Mouse (Mus musculus): Measurements from ENCODE around the gene Fam214b. TPM values are rescaled to one million over a fixed set of nuclear protein-coding genes. Genes with fewer than 3 reads are reported as not detected.
A peak's percentile ranks its signal among the peaks of the same experiment; 100 is the strongest.
"Not testable (repeated sequence)": the region's sequence is repeated elsewhere in the genome, so short reads cannot be mapped to it uniquely, and the experiment has no call there.

The Fam214b gene
- polyA plus RNA-seq, 1 experiment from 2014 or later: 44.8 TPM

DNA sequence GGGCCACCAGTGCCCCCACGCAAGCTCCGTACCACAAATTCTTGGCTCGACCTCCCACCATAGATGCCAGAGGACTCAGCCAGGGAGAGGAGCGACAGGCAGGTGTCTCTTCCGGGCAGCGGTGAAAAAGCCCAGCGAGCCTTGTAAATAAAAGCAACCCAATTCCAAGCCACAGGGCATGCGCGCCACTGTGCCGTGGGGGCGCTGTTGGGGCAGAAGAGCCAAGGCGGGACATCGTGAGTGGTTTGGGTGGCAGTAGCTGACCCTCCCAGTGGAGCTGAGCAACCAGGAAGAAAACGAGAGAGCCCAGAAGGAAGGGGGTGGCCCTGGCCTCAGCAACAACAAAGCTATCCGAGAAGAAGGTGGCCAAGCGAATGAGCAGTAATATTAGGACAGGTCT lies 25.1 kb downstream of the Fam214b start:
- Histone ChIP-seq H3K9me3 (no peaks in the 10 kb centered on the region), H3K9ac (replicated peaks) (no peak overlapping the region), H3K27ac (replicated peaks) (no peak overlapping the region), H3K4me1 (peaks cover 15% of the 10 kb centered on the region), H3K4me2 (replicated peaks) (no peak overlapping the region), H3K27me3 (no peaks in the 10 kb centered on the region), H3K4me3 (no peak overlapping the region), H3K36me3 (peaks cover 53% of the 10 kb centered on the region)
- 87% methylated on average over 16 of the region's 16 CpGs for WGBS
- ATAC-seq (replicated peaks): no peak

DNA sequence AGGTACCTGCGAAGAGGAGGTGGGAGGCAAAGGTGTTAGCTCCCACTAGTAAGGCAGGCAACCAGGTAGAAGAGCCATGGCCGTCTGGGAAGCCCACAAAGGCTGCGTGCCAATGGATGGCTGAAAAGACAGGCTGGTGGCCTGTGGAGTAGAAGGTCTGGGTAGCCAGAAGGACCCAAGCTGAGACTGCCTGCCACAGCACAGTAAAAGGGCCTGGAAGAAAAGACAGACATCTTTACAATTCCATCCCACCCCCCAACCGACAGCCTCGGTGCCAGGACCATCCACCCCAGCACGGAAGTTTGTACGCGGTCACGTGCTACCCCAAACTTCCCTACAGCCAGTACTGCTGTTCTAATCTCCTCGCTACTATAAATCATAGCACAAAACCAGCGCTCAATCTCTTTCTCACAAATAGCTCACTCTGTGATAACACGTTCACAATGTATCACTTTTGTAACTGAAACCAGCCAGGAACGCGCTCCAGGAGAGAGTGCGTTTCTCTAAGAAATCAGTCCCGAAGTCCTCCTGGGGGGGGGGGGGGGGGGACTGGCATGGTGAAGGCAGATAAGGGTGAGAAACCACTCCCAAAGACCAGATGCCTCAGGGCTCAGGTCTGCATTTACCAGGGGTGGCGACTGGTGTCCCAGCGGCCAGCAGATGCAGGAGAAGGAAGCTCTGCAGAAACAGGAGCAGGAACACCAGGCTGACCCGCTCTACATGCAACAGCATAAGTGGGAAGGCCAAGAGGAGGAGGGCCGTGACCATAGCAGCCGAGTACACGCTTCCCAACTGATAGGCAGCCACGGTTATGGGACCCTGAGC lies 26.2 kb downstream of the Fam214b start:
- no peak for ATAC-seq (replicated peaks)

DNA sequence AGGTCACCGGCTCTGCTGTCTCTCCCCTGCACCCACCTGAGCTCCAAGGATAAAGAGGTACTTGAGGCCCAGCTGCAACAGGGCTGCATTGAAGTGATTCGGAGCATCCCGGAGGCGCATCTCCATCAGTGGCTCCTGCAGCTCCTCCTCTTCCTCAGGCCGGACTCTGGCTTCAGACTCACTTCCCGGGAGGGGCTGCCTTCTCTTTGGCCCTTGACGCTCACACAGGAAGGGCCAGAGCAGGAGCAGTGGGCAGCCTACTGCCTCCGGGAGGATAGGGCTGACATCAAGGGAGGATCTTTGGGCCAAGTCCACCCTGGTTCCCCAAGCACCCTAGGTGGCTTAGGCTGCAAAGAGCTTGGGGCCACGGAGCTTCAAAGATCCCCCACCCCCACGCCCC lies 26.8 kb downstream of the Fam214b start:
- Histone ChIP-seq H3K9ac (replicated peaks) (no peak overlapping the region), H3K27me3 (no peaks in the 10 kb centered on the region), H3K4me2 (replicated peaks) (no peak overlapping the region), H3K9me3 (no peaks in the 10 kb centered on the region), H3K27ac (replicated peaks) (no peak overlapping the region), H3K4me1 (peaks cover 5% of the 10 kb centered on the region), H3K4me3 (no peak overlapping the region), H3K36me3 (peaks cover 53% of the 10 kb centered on the region)
- 92% methylated on average over 9 of the region's 10 CpGs for WGBS
- no peak for ATAC-seq (replicated peaks)

More for the DNA sequence above, 26.2 kb downstream of the Fam214b start:
- no peak overlapping the region for H3K9ac ChIP-seq (replicated peaks)
- H3K4me3 ChIP-seq: no peak overlapping the region
- H3K4me2 ChIP-seq (replicated peaks): no peak overlapping the region
- no peak overlapping the region for H3K27ac ChIP-seq (replicated peaks)
- no peaks in the 10 kb centered on the region for H3K9me3 ChIP-seq
- H3K27me3 ChIP-seq: no peaks in the 10 kb centered on the region
- WGBS: 93% methylated on average over 23 of the region's 23 CpGs
- peaks cover 53% of the 10 kb centered on the region for H3K36me3 ChIP-seq
- H3K4me1 ChIP-seq: peaks cover 12% of the 10 kb centered on the region

DNA sequence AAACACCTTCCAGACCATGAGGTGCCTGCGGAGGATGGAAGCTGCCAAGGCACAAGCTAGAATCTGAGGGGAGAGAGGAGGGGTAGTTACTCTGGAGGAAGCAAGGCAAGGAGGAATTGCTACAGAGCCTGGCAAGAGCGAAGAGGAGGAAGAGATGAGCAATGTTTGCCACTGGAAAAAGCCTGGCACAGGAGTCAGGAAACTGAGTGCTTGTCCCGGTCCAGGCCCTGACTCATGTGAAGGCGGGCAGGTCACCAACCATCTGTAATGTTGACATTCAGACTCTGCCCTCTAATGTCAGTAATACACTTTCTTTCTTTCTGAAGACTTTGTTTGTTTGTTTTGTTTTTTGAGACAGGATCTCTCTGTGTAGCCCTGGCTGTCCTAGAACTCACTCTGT lies 27.9 kb downstream of the Fam214b start:
- WGBS: 93% methylated on average over 4 of the region's 4 CpGs
- peaks cover 53% of the 10 kb centered on the region for H3K36me3 ChIP-seq
- H3K27me3 ChIP-seq: no peaks in the 10 kb centered on the region
- ATAC-seq (replicated peaks): no peak
- no peak overlapping the region for H3K4me3 ChIP-seq
- no peaks in the 10 kb centered on the region for H3K4me1 ChIP-seq
- H3K9ac ChIP-seq (replicated peaks): no peak overlapping the region
- H3K9me3 ChIP-seq: no peaks in the 10 kb centered on the region
- H3K4me2 ChIP-seq (replicated peaks): no peak overlapping the region
- H3K27ac ChIP-seq (replicated peaks): no peak overlapping the region

DNA sequence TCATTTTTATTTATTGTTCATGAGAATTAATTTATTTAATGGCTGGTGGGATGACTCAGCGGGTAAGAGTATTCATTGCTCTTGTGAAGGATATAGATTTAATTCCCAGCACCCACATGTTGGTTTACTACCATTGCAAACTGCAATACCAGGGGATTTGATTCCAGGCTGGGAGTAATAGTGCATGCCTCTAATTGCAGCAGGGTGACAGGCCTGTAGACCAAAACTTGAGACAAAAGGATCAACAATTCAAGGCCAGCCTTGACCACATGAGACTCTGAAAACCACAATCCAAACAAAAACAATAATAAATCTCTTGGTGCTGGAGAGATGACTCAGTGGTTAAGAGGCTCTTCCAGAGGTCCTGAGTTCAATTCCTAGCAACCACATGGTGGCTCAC lies 33.9 kb downstream of the Fam214b start:
- H3K9ac ChIP-seq (replicated peaks): no peak overlapping the region
- peaks cover 4% of the 10 kb centered on the region; the same call in 1 of the 2 replicates for H3K36me3 ChIP-seq
- H3K9me3 ChIP-seq: no peaks in the 10 kb centered on the region
- H3K27me3 ChIP-seq: no peaks in the 10 kb centered on the region
- H3K4me1 ChIP-seq: peaks cover 15% of the 10 kb centered on the region
- ATAC-seq (replicated peaks): no peak
- H3K27ac ChIP-seq (replicated peaks): no peak overlapping the region
- no peak overlapping the region for H3K4me3 ChIP-seq
- H3K4me2 ChIP-seq (replicated peaks): no peak overlapping the region
- 100% methylated on average over 1 of the region's 1 CpGs for WGBS

DNA sequence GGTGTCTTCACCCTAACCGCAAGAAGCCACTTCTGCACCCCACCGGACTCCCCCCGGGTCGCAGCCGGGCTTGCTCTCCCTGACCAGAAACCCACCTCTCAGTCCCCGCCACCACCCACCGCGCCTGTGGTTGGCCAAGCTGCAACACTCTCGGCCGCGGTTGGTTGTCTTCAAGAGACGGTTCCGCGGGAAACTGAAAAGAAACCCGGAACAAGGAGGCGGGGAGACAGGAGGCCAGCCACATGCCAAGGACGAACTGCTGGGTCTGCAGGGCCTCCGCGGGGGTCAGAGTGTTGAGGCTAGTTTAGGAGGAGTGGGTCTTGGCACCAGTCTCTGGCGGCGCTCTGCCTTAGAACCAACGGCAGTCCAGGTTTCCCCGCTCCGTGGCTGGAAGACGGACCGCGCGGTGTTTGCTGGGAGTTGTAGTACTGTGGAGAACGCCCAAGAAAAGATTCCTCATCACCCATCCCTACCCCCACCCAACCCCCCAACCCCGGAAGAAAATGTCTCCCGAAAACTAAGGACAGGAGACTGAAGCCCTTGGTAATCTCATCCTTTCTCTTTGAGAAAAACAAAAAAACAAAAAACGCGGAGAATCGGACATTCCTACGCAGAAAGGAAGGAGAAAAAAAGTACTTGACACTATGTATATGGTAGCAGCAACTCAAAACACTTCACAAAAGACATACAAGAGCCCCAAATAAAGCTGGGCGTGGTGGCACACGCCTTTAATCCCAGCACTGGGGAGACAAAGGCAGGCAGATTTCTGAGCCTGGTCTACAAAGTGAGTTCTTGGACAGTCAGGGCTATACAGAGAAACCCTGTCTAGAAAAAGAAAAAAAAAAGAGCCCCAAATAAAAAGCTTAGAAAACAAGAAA lies 35.6 kb downstream of the Fam214b start, which contains the start of gene Fancg:
Gene Fancg, minus strand, starts transcription at position 346 of the 878 bp plus-strand sequence.
- peak within 1 kb of the TSS; percentile 80 for H3K4me2 ChIP-seq (replicated peaks)
- peak; percentile 95 for ATAC-seq (replicated peaks)
- no peaks in the 10 kb centered on the region for H3K36me3 ChIP-seq
- H3K4me3 ChIP-seq: peak within 1 kb of the TSS; percentile 70
- no peaks in the 10 kb centered on the region for H3K9me3 ChIP-seq
- peaks cover 15% of the 10 kb centered on the region for H3K4me1 ChIP-seq
- WGBS: 1% methylated on average over 37 of the region's 37 CpGs
- peak within 1 kb of the TSS; percentile 61 for H3K9ac ChIP-seq (replicated peaks)
- no peaks in the 10 kb centered on the region for H3K27me3 ChIP-seq
- H3K27ac ChIP-seq (replicated peaks): peak within 1 kb of the TSS; percentile 65

DNA sequence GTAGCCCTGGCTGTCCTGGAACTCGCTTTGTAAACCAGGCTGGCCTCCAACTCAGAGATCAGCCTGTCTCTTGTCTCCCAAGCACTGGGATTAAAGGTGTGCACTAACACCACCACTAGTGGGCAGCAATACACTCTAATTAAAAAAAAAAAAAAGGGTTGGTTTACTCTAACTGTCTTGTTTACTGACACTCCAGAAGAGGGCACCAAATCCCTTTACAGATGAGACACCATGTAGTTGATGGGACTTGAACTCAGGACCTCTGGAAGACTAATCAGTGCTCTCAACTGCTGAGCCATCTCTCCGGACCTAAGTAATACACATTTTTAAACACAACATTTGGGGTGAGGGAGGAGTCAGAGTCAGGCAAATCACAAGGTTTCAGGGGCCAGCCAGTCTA lies 40.3 kb downstream of the Fam214b start:
- WGBS: 54% methylated on average over 2 of the region's 2 CpGs
- Histone ChIP-seq H3K36me3 (no peaks in the 10 kb centered on the region), H3K27me3 (no peaks in the 10 kb centered on the region), H3K9ac (replicated peaks) (no peak overlapping the region), H3K4me2 (replicated peaks) (no peak overlapping the region), H3K9me3 (no peaks in the 10 kb centered on the region), H3K4me1 (peaks cover 16% of the 10 kb centered on the region), H3K4me3 (no peak overlapping the region), H3K27ac (replicated peaks) (no peak overlapping the region)
- no peak for ATAC-seq (replicated peaks)

DNA sequence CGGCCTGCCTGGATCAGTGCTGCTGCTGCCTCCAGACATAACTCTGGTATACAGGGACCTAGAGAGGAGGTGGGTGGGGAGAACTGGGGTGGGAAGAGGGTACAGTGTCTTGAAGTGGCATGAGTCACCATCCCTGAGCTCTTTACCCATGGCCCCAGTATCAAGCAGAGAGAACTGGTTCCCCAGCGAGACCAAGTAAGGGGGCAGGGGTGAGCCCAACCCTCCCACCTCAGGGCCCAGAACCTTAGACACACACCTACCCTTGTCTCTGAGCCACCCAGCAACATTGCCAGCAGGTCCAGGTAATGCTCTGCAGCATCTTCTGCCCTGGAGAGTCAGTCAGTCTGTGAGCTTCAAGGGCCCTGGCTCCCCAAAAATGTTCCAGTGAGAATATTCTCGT lies 41.1 kb downstream of the Fam214b start:
- H3K4me3 ChIP-seq: no peak overlapping the region
- H3K27ac ChIP-seq (replicated peaks): no peak overlapping the region
- no peak overlapping the region for H3K4me2 ChIP-seq (replicated peaks)
- no peak for ATAC-seq (replicated peaks)
- 94% methylated on average over 3 of the region's 3 CpGs for WGBS
- H3K9ac ChIP-seq (replicated peaks): no peak overlapping the region
- no peaks in the 10 kb centered on the region for H3K9me3 ChIP-seq
- no peaks in the 10 kb centered on the region for H3K36me3 ChIP-seq
- H3K27me3 ChIP-seq: no peaks in the 10 kb centered on the region
- H3K4me1 ChIP-seq: peaks cover 16% of the 10 kb centered on the region

DNA sequence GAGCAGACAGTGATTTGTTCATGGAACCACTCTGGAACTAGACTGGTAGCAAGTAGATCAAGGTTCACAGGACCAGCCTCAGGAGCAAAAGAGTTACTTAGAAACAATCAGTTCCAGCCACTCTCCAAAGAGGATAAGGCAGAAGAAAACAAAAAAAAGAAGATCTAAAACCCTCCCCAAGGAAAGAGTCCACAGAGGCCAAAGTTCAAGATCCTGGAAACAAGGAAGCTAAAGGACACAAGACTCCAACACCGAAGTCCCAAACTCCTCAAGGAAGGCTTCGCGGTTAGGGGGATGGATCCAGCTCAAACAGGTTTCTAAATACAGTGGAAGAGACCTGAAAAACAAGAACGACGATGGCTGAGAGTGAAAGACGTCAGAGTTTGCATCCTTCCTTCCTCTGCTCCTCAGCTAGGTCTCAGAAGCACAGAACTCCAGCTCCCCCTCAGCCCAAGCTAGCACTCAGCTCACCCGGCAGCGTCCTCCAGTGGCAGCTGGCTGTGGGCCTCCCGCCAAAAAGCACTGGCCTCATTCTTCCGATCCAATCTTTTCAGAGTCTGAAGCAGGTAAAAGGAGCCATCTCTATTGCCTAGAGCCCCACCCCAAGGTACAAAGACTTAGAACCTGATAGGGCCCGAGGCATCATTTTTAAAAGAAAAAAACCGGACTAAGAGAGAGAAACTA lies 43.1 kb downstream of the Fam214b start:
- ATAC-seq (replicated peaks): no peak
- Histone ChIP-seq H3K36me3 (no peaks in the 10 kb centered on the region), H3K4me3 (no peak overlapping the region), H3K4me1 (peaks cover 18% of the 10 kb centered on the region), H3K27me3 (no peaks in the 10 kb centered on the region), H3K9ac (replicated peaks) (no peak overlapping the region), H3K9me3 (no peaks in the 10 kb centered on the region), H3K4me2 (replicated peaks) (no peak overlapping the region), H3K27ac (replicated peaks) (no peak overlapping the region)
- 76% methylated on average over 12 of the region's 12 CpGs for WGBS

DNA sequence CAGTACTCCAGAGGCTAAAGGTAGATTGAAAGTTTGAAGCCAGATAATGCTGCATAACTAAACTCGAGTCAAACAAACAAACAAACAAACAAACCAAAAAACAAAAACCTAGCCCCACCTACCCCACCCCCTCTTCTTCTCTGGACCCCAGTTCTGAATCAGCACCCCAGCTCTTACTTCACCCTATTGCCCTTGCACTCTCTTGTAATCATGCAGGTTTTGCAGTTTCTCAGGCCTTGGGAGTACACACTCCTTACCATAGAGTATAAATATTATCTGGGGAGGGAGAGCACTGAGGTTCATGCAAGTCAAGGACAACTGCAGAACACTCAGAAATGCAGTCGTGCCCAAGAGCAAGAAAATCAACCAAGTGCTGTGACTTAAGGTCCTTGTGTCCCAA lies 44.7 kb downstream of the Fam214b start:
- ATAC-seq (replicated peaks): no peak
- peak overlapping the region; percentile 99 for H3K27ac ChIP-seq (replicated peaks)
- H3K9ac ChIP-seq (replicated peaks): no peak overlapping the region
- peaks cover 29% of the 10 kb centered on the region for H3K4me1 ChIP-seq
- no peak overlapping the region for H3K4me3 ChIP-seq
- no peaks in the 10 kb centered on the region for H3K27me3 ChIP-seq
- WGBS: 85% methylated on average over 2 of the region's 2 CpGs
- 0 out of 2 replicates have a peak, but pooled peaks cover 2% of the 10 kb centered on the region for H3K36me3 ChIP-seq
- H3K9me3 ChIP-seq: no peaks in the 10 kb centered on the region
- 0 out of 2 replicates have a peak overlapping the region, but pooled peaks have one; percentile 39 for H3K4me2 ChIP-seq (replicated peaks)

DNA sequence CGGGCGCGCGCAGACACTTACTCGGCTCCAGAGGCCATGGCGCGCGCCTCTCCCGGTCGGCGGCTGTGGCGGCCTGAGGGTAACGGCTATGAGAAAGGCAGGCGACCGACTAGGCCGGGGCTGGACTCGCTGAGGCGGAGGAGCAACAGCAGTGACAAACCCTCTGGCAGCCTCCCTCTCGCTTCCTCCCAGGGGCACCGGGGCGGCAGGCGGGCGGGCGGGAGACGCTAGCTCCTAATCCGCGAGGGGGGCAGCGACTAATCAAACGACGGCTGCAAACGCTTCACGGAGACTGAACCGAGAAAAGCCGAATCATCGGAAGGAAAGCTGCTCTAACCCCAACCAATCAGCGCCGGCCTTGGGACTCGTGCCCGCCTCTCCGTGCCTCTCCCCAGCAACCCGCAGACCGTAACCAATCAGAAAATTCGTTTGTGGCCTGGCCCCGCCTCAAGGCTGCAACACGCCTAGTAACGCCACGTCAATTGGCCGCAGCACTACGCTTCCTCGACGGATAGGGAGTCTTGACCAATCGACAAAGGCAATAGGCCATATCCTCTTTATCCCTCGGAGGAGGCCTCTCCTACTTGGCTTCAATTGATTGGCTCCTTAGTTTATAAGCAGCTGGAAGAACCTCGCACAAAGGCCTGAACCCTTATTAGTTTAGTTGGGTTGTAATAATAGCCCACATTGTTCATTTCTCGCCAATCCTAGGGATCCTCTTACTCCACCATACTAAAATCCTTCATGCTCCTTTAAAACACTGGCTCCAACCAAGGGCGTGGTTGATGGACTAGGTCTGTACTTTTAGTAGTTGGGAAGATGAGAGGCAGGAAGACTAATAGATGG lies 45.7 kb downstream of the Fam214b start, which contains the start of gene Vcp:
Gene Vcp, minus strand, starts transcription at position 367 of the 846 bp plus-strand sequence.
- H3K36me3 ChIP-seq, H3K27me3 ChIP-seq, H3K9me3 ChIP-seq: not testable (repeated sequence)
- WGBS: under 1% methylated on average over 51 of the region's 56 CpGs
- peak within 1 kb of the TSS; percentile 100 for H3K4me3 ChIP-seq
- H3K27ac ChIP-seq (replicated peaks): peak within 1 kb of the TSS; percentile 99
- peak within 1 kb of the TSS; percentile 97 for H3K9ac ChIP-seq (replicated peaks)
- peak; percentile 99 for ATAC-seq (replicated peaks)
- H3K4me1 ChIP-seq: peaks cover 29% of the 10 kb centered on the region
- H3K4me2 ChIP-seq (replicated peaks): peak within 1 kb of the TSS; percentile 83

Data from forebrain, embryonic 15.5 days (tissue).